Mouse (Mus musculus): ENCODE results near the gene Pik3c2b.

Pik3c2b gene

GRCm38 (mm10) chr1:133148122-133148521 is 102.7 kb downstream of the Pik3c2b start:
- no peaks in the 10 kb centered on the region for H3K36me3 ChIP-seq (ENCODE audit: insufficient read depth, low read length)
- no peaks in the 10 kb centered on the region for H3K9me3 ChIP-seq (ENCODE audit: low read length)
- H3K27me3 ChIP-seq (ENCODE audit: insufficient read depth, low read length), result no peaks in the 10 kb centered on the region
- peaks cover 17% of the 10 kb centered on the region for H3K4me1 ChIP-seq (replicated peaks; ENCODE audit: low read depth, low read length)
- no peak overlapping the region for H3K4me3 ChIP-seq (replicated peaks; ENCODE audit: low read length)
- TF ChIP-seq POU5F1 (IDR thresholded peaks at IDR 0.05; ENCODE audit: borderline replicate concordance, low read length) (no peak), CTCF (conservative IDR thresholded peaks at IDR 0.05; ENCODE audit: low read length) (no peak), NANOG (IDR thresholded peaks at IDR 0.05; ENCODE audit: borderline replicate concordance, low read length) (no peak)

- H3K36me3 ChIP-seq (ENCODE audit: insufficient read depth, low read length), result no peaks in the 10 kb centered on the region
- peaks cover 14% of the 10 kb centered on the region for H3K4me1 ChIP-seq (replicated peaks; ENCODE audit: low read depth, low read length)
- TF ChIP-seq CTCF (conservative IDR thresholded peaks at IDR 0.05; ENCODE audit: low read length) (no peak), POU5F1 (IDR thresholded peaks at IDR 0.05; ENCODE audit: borderline replicate concordance, low read length) (no peak), NANOG (IDR thresholded peaks at IDR 0.05; ENCODE audit: borderline replicate concordance, low read length) (no peak)
- no peak overlapping the region for H3K4me3 ChIP-seq (replicated peaks; ENCODE audit: low read length)
- no peaks in the 10 kb centered on the region for H3K27me3 ChIP-seq (ENCODE audit: insufficient read depth, low read length)
- H3K9me3 ChIP-seq (ENCODE audit: low read length), result no peaks in the 10 kb centered on the region
Observed at GRCm38 (mm10) chr1:133150556-133150955, 105.1 kb downstream of the Pik3c2b start.

- no peaks in the 10 kb centered on the region for H3K9me3 ChIP-seq (ENCODE audit: low read length)
- no peak for TF ChIP-seq POU5F1 (IDR thresholded peaks at IDR 0.05; ENCODE audit: borderline replicate concordance, low read length)
- TF ChIP-seq NANOG (IDR thresholded peaks at IDR 0.05; ENCODE audit: borderline replicate concordance, low read length), result no peak
- no peak for TF ChIP-seq CTCF (conservative IDR thresholded peaks at IDR 0.05; ENCODE audit: low read length)
- H3K4me1 ChIP-seq (replicated peaks; ENCODE audit: low read depth, low read length), result peaks cover 3% of the 10 kb centered on the region
- H3K27me3 ChIP-seq (ENCODE audit: insufficient read depth, low read length), result peaks cover 8% of the 10 kb centered on the region
- H3K4me3 ChIP-seq (replicated peaks; ENCODE audit: low read length), result no peak overlapping the region
- H3K36me3 ChIP-seq (ENCODE audit: insufficient read depth, low read length), result no peaks in the 10 kb centered on the region
Observed at GRCm38 (mm10) chr1:133152213-133152612, 106.7 kb downstream of the Pik3c2b start.

- peaks cover 30% of the 10 kb centered on the region for H3K27me3 ChIP-seq (ENCODE audit: insufficient read depth, low read length)
- no peaks in the 10 kb centered on the region for H3K36me3 ChIP-seq (ENCODE audit: insufficient read depth, low read length)
- H3K4me1 ChIP-seq (replicated peaks; ENCODE audit: low read depth, low read length), result no peaks in the 10 kb centered on the region; the same call in 1 of the 2 replicates
- no peaks in the 10 kb centered on the region for H3K9me3 ChIP-seq (ENCODE audit: low read length)
- no peak overlapping the region for H3K4me3 ChIP-seq (replicated peaks; ENCODE audit: low read length)
- TF ChIP-seq POU5F1 (IDR thresholded peaks at IDR 0.05; ENCODE audit: borderline replicate concordance, low read length), result no peak
Observed at GRCm38 (mm10) chr1:133155270-133155669, 109.8 kb downstream of the Pik3c2b start.
